Mouse (Mus musculus) lung, postnatal 0 days (tissue): ENCODE measurements at regions not wholly inside any gene's neighbourhood (a gene's known extent, or its start where the extent isn't known, plus 50 kb on each side); places are given as distances from the start of the nearest gene placed in this dataset.

Experiments used
- CTCF ChIP-seq: IDR thresholded peaks from 2 replicates; pipeline ENCODE4 v1.5.1; 2016; ENCODE audit warnings: antibody characterized with exemption, mild to moderate bottlenecking
- EP300 ChIP-seq: IDR thresholded peaks from 2 replicates; pipeline ENCODE4 v1.6.1; 2016; ENCODE audit warnings: antibody characterized with exemption, mild to moderate bottlenecking, control low read depth

GRCm38 (mm10) chr1:106449795-106450194 is 264.3 kb downstream of the Bcl2 start:
- TF ChIP-seq CTCF: no peak
- TF ChIP-seq EP300: no peak
